Mouse (Mus musculus): ENCODE results near the gene Hist1h4j.

The Hist1h4j gene

GRCm38 (mm10) chr13:21727948-21728572 is 6.8 kb upstream of the Hist1h4j start:
- DNase-seq, result no peak

DNA sequence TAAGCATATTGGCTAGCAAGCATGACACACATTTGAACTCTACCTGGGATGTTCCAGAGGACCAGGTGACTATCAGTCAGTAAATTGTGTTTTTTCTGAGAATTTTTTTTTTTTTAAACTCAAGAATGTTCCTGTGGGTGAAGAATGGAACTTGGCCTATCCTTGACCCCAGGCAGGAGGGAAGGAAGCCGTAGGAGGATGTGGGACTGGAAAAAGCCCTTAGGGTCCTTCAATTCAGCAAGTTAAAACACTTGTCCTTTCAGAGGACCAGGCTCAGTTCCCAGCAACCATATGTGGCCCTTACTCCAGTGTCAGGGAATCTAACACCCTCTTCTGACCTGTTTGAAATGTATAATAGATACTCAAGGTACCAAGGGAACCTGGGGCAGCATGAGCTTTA is 5.3 kb upstream of the Hist1h4j start:
- DNase-seq, result no peak

DNA sequence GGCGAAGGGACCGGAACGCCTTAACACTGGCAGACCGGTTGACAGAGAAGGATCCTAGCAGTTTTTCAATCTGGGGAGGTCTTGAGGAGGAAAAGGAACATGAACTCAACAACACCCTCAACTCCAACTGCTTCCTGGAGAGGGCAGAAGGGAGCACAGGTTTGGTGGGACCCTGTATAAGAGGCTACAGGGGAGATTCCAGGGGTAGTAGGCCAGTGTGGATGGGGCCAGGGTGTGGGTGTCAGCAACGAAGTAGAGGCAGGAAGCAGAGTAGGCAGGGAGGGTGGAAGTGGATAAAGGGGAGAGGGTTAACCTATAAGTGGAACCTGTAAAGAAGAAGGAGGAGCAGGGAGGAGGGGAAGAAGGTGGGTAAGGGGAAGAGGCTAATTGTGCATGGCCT is 1.4 kb upstream of the Hist1h4j start:
- no peak for DNase-seq

GRCm38 (mm10) chr13:21734010-21734905 is 606 bp upstream of the Hist1h4j start:
- peak; percentile 68 to 88 for DNase-seq

- no peak for DNase-seq
These were observed 10.1 kb downstream of the Hist1h4j start for GRCm38 (mm10) chr13:21745006-21745405.

- no peak for DNase-seq
These were observed 14.7 kb downstream of the Hist1h4j start for GRCm38 (mm10) chr13:21749387-21750158.

GRCm38 (mm10) chr13:21750159-21751017 is 15.5 kb downstream of the Hist1h4j start, which contains the start of gene Hist1h4k:
Gene Hist1h4k (minus strand): TSS chr13:21750505.
- peak; percentile 94 for DNase-seq

DNA sequence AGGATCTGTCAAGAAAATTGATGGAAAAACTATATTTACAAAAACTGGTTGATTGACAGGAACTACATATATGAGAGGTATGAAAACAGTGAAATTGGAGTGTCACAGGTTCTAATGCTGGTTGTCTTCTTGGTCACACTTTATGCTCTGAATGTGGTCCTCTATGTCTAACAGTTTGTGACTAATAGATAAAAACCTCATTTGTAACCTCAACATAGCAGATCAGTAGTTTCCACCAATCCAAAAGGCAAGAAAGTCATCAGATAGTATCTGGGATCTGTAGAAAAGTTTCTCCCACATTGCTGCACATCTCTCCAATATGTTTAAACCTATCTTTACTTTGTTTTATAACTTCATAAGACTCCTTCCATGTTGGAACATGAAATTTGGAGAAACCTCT is 16.6 kb downstream of the Hist1h4j start:
- DNase-seq, result no peak

- no peak for DNase-seq
These were observed 17.0 kb downstream of the Hist1h4j start for GRCm38 (mm10) chr13:21751827-21752226.

GRCm38 (mm10) chr13:21752356-21752755 is 17.5 kb downstream of the Hist1h4j start:
- no peak for DNase-seq

DNA sequence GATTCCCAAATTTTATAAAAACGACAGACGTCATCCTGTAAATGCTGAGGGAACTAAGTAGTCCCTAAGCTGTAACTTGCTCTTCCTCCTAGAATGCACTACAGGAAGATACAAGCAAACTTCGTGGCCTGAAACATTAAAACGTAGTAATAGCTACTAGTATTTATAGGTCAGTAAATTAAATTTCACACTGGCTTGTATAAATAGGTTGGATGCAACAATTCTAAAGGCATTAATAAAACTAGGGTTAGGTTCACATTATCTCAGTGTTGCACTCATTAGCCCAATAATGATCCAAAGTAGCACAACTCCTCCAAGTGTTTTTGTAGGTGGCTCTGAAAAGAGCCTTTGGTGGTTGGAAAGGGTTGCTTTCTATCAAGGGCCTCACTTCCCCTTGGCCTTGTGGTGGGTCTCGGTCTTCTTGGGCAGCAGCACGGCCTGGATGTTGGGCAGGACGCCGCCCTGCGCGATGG is 18.2 kb downstream of the Hist1h4j start:
- DNase-seq, result no peak

GRCm38 (mm10) chr13:21753524-21754285 is 18.8 kb downstream of the Hist1h4j start, which contains the start of the genes Hist1h2ak and Hist1h2bn:
Gene Hist1h2ak (minus strand): TSS chr13:21753827.
Gene Hist1h2bn (plus strand): TSS chr13:21754123.
- DNase-seq, result peak; percentile 65 to 72

DNA sequence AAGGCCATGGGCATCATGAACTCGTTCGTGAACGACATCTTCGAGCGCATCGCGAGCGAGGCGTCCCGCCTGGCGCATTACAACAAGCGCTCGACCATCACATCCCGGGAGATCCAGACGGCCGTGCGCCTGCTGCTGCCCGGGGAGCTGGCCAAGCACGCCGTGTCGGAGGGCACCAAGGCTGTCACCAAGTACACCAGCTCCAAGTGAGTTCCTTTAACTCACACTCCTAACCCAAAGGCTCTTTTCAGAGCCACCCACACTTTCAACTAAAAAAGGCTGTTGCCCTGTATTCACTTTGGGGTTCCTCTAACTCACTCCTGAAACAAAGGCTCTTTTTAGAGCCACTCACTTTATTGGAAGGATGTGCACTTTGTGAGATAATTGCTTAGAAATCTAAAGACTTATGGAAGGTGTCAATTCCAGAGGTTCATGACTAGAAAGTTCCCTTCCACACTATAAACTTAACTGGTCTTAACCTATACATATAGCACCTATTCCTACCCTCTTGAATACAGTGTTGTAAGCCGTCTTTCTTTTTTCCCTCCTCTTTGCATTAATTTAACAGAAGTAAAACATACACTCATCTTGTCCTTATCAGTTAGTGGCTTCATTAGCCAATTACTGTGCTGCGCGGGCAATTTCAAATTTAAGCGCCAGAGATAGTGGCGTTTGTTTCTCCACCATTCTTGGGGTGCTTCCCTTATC is 19.6 kb downstream of the Hist1h4j start:
- DNase-seq, result peak in 1 of 2 experiments; percentile 56

DNA sequence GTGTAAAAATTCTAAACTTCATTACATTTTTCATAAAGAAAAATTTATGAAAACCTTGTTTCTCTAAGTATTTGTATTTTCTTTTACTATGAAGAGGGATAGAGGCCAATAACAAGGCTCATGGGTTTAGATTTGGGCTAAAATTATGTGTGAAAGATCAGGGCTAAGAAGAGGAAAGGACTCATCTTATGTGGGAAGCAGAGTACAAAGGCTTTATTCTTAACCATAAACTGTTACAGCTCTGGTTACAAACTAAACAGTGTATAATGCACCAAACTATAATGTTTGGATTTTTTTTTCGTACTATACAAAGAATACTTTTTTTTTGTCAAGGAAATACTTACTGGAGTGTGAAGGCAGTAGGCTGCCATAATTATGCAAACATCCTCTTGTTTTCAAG is 20.8 kb downstream of the Hist1h4j start:
- DNase-seq, result no peak

GRCm38 (mm10) chr13:21778814-21779766 is 44.2 kb downstream of the Hist1h4j start:
- peak; percentile 62 to 75 for DNase-seq

DNA sequence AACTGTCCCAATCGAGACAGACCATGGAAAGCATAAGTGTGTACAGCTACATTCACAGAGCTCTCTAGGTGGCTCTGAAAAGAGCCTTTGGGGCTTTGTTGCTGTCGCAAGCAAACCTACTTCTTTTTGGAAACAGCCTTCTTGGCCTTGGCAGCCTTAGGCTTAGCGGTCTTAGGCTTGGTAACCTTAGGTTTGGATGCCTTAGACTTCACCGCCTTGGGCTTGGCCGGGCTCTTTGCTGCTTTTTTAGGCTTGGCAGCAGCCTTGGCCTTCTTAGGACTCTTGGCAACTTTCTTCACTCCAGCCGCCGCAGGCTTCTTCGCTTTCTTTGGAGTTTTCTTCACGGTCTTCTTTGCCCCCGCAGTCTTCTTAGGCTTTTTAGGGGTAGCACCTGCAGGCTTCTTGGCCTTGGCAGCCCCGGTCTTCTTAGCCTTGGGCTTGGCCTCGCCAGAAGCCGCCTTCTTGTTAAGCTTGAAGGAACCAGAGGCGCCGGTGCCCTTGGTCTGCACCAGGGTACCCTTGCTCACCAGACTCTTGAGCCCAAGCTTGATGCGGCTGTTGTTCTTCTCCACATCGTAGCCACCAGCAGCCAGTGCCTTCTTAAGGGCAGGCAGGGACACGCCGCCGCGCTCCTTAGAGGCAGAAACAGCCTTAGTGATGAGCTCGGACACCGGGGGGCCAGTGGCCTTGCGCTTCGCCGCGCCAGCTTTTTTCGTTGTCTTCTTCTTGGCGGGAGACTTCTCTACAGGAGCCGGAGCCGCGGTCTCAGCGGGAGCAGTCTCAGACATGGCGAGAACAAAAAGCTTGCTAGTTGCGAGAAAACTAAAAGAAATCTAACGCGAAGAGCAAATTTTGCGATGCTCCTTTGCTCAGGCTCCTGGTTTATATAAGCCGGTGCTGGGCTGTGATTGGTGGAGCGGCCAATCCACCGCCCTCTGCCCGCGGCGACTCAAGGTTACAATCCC is 45.2 kb downstream of the Hist1h4j start, which contains the start of gene Hist1h1b:
Hist1h1b (minus strand) TSS at position 859 of the 965 bp plus-strand sequence.
- peak; percentile 69 to 70 for DNase-seq

GRCm38 (mm10) chr13:21781021-21781555 is 46.2 kb downstream of the Hist1h4j start:
- DNase-seq, result no peak

- DNase-seq, result no peak
These were observed 46.8 kb downstream of the Hist1h4j start for GRCm38 (mm10) chr13:21781639-21782038.

Measured in lung, postnatal 4 days (tissue).